Mouse (Mus musculus) cerebellum, adult 9-10 months (tissue): ENCODE results near the gene Fndc5.
A peak's percentile ranks its signal among the peaks of the same experiment; 100 is the strongest.

Experiments used
- DNase-seq: peaks from one replicate; pipeline ENCODE4 v3.0.0; 2022

Fndc5 gene

GRCm38 (mm10) chr4:129136579-129137391, at the start of gene Fndc5:
Fndc5 (plus strand) TSS chr4:129136999.
- peak; percentile 67 for DNase-seq

- DNase-seq: no peak
Measured at GRCm38 (mm10) chr4:129087850-129088249, 48.9 kb upstream of the Fndc5 start.

DNA sequence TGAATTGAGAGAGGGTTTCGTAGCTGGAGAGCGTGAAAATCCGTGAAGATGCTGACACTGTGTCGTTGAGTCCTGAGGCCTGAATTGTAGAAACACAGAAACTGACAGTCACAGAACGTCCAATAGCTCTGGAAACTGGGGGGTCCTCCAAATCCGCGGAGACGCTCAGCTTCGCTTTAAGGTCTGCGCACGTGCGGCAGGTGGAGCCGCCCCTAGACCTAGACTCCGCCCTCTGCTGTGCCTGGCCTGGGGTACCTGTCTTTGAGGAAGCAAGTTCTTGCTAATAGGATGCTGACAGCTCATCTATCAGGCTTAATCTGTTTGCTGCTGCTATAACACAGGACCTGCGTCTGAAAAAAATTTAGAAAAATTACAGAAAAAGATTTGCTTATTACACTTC, 41.5 kb upstream of the Fndc5 start:
- DNase-seq: no peak

- DNase-seq: no peak
Measured at GRCm38 (mm10) chr4:129097006-129097405, 39.8 kb upstream of the Fndc5 start.

GRCm38 (mm10) chr4:129102133-129102829, 34.5 kb upstream of the Fndc5 start:
- DNase-seq: no peak

DNA sequence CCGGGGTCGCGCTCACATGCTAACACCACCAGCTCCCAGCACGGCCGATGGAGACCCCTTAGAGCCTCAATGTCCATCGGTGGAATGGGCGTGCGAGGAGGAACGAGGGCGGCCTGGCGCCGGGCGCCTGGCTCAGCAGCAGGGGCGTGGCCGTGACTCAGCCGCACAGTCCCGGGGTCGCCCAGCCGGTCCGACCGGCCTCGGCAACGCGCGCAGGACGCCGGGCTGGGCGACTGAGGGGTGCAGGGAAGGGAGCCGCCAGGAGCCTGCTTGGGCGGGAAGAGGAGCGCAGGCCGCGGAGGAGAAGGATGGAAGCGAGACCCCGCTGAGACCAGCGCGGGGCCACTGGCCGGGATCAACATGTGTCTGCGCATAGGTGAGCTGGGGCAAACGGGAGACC, 31.4 kb upstream of the Fndc5 start, which contains the start of gene Tmem54:
Tmem54 (plus strand) TSS at position 193 of the 400 bp plus-strand sequence.
- DNase-seq: no peak

DNA sequence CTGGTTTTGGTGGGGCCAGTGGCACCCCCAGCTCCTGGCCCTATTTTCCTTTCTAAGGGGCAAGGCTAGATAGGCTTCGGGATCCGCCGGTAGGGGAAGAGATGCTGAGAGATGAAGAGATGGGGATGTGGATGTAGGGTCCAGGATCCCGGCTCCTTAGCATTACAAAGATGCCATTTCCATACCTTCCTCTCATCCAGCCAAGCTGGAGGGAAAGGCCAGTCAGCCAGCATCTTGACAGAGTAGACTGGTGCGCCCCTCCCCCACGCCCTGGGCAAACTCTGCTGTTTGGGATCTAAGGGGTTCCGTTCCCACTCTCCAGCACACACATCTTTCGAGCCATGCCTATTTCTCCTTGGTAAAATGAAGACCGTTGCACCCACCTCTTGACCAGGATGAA, 30.7 kb upstream of the Fndc5 start:
- no peak for DNase-seq

- no peak for DNase-seq
Measured at GRCm38 (mm10) chr4:129107348-129107899, 29.4 kb upstream of the Fndc5 start.

GRCm38 (mm10) chr4:129108624-129109023, 28.2 kb upstream of the Fndc5 start:
- no peak for DNase-seq

DNA sequence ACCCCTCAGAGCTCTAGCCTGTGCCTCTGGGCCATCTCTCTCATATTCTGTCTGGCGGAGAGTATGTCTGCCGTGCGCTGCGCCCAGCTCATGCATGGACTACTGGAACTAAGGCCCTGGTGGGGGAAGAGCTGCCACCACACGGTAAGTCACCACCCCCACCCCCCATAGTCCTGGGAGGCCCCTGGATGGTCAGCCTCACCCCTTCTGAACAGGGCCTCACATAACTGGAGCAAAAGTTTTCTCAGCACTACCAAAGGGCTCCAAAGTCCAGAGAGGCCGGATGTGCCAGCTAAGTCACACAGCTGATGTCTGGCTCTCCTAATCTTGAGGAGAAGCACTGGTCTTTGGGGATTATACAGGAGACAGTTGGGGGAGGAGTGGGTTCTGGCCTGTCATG, 26.0 kb upstream of the Fndc5 start:
- no peak for DNase-seq

DNA sequence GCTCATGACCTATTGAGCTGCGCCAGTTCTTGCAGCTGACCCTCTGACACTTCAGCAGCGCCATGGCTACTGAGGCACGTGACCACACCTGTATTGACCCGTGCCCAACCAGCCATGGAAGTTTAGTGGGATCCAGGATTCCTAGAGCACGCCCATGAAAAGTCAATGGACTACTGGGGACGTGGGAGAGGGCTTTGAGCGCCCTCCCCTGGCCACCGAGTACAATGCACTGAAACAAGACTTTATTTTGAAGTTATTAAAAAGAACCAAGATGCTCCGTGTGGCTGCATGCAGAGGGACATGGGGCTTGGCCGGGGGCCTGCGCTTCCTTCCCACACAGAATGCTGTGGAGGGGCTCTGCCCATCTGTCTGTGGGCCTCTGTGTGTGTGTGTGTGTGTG, 25.4 kb upstream of the Fndc5 start:
- no peak for DNase-seq

DNA sequence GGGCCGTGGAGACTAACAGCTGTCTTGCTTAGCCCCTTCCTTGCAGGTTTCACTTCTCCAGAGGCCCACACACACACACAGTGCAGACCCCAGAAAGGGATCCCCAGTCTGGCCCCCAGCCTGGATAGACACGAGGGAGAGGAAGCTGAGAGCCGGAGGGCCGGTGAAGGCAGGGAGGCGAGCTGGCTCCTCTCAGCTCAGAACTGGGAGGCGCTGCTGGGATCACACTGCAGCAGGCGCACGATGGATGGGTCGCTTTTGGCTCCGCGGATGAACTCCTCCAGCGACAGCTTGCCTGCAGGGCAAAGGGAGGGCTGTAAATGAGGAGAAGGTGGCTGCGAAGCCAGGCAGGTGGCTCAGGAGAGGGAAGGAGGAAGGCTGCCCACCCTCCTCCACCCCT, 24.6 kb upstream of the Fndc5 start:
- no peak for DNase-seq

- DNase-seq: peak; percentile 85
Measured at GRCm38 (mm10) chr4:129113083-129113988, 23.5 kb upstream of the Fndc5 start.

DNA sequence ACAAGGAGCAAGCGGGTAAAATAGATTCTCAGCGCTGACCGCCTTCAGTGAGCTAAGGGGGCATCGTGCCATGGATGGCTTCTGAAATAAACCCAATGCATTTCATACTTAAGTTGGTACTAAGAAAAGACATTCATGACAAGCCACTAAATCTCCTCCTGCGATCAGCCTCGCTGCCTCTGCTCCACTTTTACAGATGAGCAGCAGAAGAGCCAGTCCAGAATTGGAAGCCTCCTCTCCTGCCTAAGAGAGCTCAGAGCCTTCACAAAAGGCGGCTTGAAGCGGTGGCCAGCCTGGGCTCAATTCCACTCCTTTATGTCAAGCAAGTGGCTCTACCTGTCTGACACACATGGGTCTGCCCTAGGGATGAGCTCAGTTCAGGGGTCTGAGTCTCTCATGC, 20.1 kb upstream of the Fndc5 start:
- DNase-seq: no peak

DNA sequence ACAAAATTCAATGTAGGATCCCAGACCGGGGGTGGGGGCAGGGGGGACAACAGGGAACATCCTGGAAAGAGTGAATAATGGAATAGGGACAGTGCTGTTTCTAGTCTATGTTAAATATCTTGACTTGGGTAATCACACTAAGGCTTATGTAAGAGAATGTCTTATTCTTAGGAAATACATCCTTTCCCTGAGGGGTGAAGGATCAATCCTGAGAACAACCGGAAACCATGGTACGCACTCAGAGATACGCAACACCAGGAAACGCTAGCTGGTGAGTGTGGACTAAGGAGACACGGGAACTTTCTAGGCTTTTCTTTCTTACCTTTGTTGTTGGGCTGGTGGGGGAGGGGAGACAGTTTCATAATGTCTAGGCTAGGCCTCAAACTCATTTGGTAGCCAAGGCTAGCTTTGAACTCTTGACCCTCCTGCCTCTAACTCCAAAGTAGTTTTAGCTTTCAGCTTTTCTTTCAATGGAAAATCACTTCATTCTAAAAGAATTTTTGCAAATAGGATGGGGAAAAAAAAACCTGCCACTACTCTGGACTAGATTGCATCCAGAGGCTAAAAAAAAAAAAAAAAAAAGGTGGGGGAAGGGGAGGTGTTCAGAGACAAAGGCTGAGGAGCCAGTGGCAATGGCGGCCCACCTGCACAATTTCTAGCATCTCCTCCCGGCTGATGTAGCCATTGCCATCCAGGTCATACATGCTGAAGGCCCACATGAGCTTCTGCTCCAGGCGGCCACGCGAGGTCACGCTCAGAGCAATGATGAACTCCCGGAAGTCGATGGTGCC, 18.9 kb upstream of the Fndc5 start:
- no peak for DNase-seq

DNA sequence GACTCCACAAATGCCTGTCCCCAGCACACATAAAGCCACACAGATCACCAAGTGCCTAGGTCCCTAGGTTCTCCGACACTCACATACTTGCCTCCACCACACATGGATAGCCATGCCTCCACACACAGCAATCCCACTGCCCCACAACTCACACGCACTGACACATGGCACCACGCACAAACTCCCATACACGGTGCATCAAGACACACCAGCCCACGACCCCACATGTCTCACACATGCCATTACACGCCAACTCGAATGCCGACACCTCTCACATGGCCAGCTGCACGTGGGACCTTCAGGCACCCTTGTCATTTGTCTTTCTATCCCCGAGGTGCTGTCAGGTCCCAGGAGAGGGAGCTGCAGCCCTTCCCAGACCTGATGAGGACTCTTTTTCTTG, 17.1 kb upstream of the Fndc5 start:
- DNase-seq: no peak

GRCm38 (mm10) chr4:129120520-129121445, 16.0 kb upstream of the Fndc5 start:
- DNase-seq: no peak

DNA sequence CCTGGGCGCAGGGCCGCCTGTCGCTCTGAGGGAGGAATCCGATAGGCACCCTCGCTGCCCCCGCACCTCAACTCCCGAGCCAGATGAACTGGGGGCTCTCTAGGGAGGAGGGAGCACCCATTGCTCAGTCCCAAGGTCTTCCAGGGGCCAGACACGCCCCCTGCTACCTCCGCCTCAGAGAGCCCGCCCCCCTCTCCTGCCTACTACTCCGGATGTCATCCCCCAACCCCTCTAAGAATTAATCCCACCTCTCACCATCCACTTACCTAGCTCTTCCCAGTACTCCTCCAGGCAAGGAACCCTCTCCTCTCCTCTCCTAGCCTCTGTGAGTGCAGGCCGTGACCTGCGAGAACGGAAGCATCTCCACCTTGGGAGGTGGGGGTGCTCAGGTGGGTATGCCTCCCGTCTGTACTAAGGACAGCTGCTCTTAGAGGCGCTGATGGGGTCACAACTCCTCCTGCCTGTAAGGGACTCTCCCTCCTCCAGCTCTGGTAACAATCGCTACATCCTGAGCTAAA, 15.2 kb upstream of the Fndc5 start, which contains the start of gene Hpca:
Hpca (minus strand) TSS at position 468 of the 518 bp plus-strand sequence.
- no peak for DNase-seq

DNA sequence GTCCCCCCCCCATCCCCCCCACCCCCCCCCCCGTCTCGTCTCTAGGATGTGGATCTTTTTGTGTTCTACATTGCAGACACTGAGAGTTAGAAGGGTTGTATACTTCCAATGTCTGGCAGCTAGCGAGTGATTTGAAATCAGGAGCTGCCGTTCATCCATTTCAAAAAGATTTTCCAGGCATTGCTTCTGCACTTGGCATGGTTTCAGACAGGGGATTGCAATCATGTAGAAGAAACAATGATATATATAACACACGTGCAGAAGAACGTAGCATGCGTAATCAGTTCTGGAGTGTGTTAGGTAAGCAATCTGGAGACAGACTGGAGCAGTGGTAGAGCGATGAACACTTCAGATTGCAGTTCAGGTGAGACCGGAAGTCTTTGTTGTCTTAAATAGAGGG, 14.7 kb upstream of the Fndc5 start:
- DNase-seq: no peak

GRCm38 (mm10) chr4:129122719-129123118, 14.1 kb upstream of the Fndc5 start:
- DNase-seq: no peak
